Mouse (Mus musculus) forebrain, embryonic 10.5 days (tissue): ENCODE results near the gene Eif1ad. TPM values are rescaled to one million over a fixed set of nuclear protein-coding genes. Genes with fewer than 3 reads are reported as not detected.
"Not testable (repeated sequence)": the region's sequence is repeated elsewhere in the genome, so short reads cannot be mapped to it uniquely, and the experiment has no call there.

Source experiments
- DNase-seq: peaks from one replicate; pipeline ENCODE4 v3.0.0-alpha.2; 2017; ENCODE audit warnings: low spot score; ENCODE audit errors: extremely low spot score
- H3K27ac ChIP-seq: fragments of 300-500 bp; sonication (generic); 2 replicates; pipeline ENCODE4 v1.5.1; 2016; ENCODE audit warnings: mild to moderate bottlenecking
- H3K27me3 ChIP-seq: fragments of 300-500 bp; sonication (generic); 2 replicates; pipeline ENCODE4 v1.6.1; 2016; ENCODE audit warnings: mild to moderate bottlenecking; ENCODE audit not compliant: poor library complexity, severe bottlenecking
- H3K36me3 ChIP-seq: fragments of 300-500 bp; sonication (generic); replicated peaks from 2 replicates; pipeline ENCODE4 v1.6.1; 2016; ENCODE audit warnings: mild to moderate bottlenecking, moderate library complexity
- H3K4me1 ChIP-seq: fragments of 300-500 bp; sonication (generic); 2 replicates; pipeline ENCODE4 v1.6.1; 2016
- H3K4me3 ChIP-seq: fragments of 300-500 bp; sonication (generic); 2 replicates; pipeline ENCODE4 v1.5.1; 2016; ENCODE audit warnings: mild to moderate bottlenecking, moderate library complexity
- H3K9me3 ChIP-seq: fragments of 300-500 bp; sonication (generic); 2 replicates; pipeline ENCODE4 v1.6.1; 2016; ENCODE audit warnings: mild to moderate bottlenecking, moderate library complexity
- WGBS: fragments of 180-500 bp; shearing (Covaris S2); methylation state at CpG from one replicate; pipeline ENCODE4 v1.1.7; 2016; 5-methylcytosine and 5-hydroxymethylcytosine counted together
- polyA plus RNA-seq: library from polyadenylated mRNA; unstranded; fragments of >200 nt; fragmentation: Nextera tagmentation; extraction: Ambion mirVana; gene quantifications from 2 replicates; pipeline ENCODE4 v1.2.1, GENCODE M21; 2016

The Eif1ad gene
- polyA plus RNA-seq, 1 experiment from 2014 or later, result 95.3 TPM

- H3K27ac ChIP-seq, result peak within 1 kb of the TSS; percentile 93
- peaks cover 28% of the 10 kb centered on the region for H3K36me3 ChIP-seq
- H3K4me1 ChIP-seq, result peaks cover 39% of the 10 kb centered on the region
- 3% methylated on average over 43 of the region's 43 CpGs for WGBS
- peak within 1 kb of the TSS; percentile 100 for H3K4me3 ChIP-seq
- peak; percentile 95 for DNase-seq
- no peaks in the 10 kb centered on the region for H3K27me3 ChIP-seq
- no peaks in the 10 kb centered on the region for H3K9me3 ChIP-seq
Observed at GRCm38 (mm10) chr19:5388588-5389242, 22.2 kb downstream of the Eif1ad start, which contains the start of gene Sart1. TSS of gene Sart1 (minus strand) at chr19:5388703.

- Histone ChIP-seq H3K9me3 (no peaks in the 10 kb centered on the region), H3K27me3 (no peaks in the 10 kb centered on the region), H3K36me3 (peaks cover 19% of the 10 kb centered on the region), H3K4me1 (peaks cover 40% of the 10 kb centered on the region), H3K27ac (peak overlapping the region; percentile 93), H3K4me3 (peak overlapping the region; percentile 100)
- 59% methylated on average over 12 of the region's 12 CpGs for WGBS
- no peak for DNase-seq
Observed at GRCm38 (mm10) chr19:5389647-5390046, 23.1 kb downstream of the Eif1ad start.

DNA sequence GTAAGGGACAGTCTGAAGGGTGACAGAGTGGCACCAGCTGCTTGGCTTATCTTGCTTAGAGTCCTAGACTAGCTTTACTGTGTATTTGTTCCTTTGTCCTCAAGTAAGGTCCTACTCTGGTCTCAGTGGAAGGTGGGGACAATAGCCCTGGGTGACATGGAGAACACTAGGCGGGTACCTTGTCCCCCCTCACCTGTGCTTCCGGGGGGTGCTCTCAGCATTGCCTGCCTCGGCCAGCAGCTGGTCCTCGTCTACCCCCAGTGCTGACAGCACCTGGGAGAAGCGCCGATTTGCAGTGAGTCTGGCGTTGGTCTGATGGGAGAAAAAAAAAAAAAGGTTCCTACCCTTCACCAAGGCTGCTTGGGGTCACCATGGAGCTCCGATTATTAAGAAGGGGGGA, 23.9 kb downstream of the Eif1ad start:
- H3K27me3 ChIP-seq, result no peaks in the 10 kb centered on the region
- 91% methylated on average over 8 of the region's 8 CpGs for WGBS
- H3K4me1 ChIP-seq, result peaks cover 45% of the 10 kb centered on the region
- H3K27ac ChIP-seq, result peak overlapping the region; percentile 93; the same call in 1 of the 2 replicates
- peak overlapping the region; percentile 100 for H3K4me3 ChIP-seq
- H3K36me3 ChIP-seq, result peaks cover 11% of the 10 kb centered on the region
- DNase-seq, result no peak
- no peaks in the 10 kb centered on the region for H3K9me3 ChIP-seq

GRCm38 (mm10) chr19:5392892-5393291, 26.4 kb downstream of the Eif1ad start:
- H3K36me3 ChIP-seq, result no peaks in the 10 kb centered on the region
- 84% methylated on average over 4 of the region's 4 CpGs for whole genome bisulfite sequencing
- DNase-seq, result no peak
- H3K4me3 ChIP-seq, result no peak overlapping the region
- no peak overlapping the region for H3K27ac ChIP-seq
- peaks cover 32% of the 10 kb centered on the region for H3K4me1 ChIP-seq
- H3K9me3 ChIP-seq, result no peaks in the 10 kb centered on the region
- H3K27me3 ChIP-seq, result no peaks in the 10 kb centered on the region

DNA sequence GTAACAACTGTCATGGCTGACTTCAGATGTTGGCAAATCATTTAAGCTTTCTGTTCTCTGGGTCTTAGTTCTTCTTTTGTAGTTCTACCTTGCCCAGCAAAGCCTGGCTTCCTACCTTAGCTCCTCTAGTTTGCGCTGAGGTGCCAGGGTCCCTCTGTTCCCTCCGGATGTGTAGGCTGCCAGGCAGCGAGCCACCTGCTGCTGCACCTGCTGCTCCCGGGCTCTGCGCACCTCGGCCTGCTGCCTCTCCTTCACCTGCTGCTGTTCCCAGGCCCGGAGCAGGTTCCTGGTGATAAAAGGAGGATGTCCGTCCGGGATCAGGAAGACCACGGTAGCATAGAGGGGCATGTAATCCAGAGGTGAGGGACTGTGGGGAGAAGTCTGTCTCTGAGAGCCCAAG, 27.6 kb downstream of the Eif1ad start:
- no peaks in the 10 kb centered on the region for H3K27me3 ChIP-seq
- 61% methylated on average over 10 of the region's 10 CpGs for WGBS
- DNase-seq, result no peak
- no peaks in the 10 kb centered on the region for H3K9me3 ChIP-seq
- H3K4me1 ChIP-seq, result peaks cover 28% of the 10 kb centered on the region
- H3K27ac ChIP-seq, result no peak overlapping the region
- H3K36me3 ChIP-seq, result no peaks in the 10 kb centered on the region
- no peak overlapping the region for H3K4me3 ChIP-seq

GRCm38 (mm10) chr19:5395371-5395770, 28.8 kb downstream of the Eif1ad start:
- Histone ChIP-seq H3K27me3 (no peaks in the 10 kb centered on the region), H3K27ac (no peak overlapping the region), H3K9me3 (no peaks in the 10 kb centered on the region), H3K4me1 (peaks cover 16% of the 10 kb centered on the region), H3K36me3 (no peaks in the 10 kb centered on the region), H3K4me3 (no peak overlapping the region)
- WGBS, result 66% methylated on average over 4 of the region's 4 CpGs
- no peak for DNase-seq

GRCm38 (mm10) chr19:5401073-5401472, 34.5 kb downstream of the Eif1ad start:
- H3K4me3 ChIP-seq, H3K4me1 ChIP-seq, H3K36me3 ChIP-seq, H3K27ac ChIP-seq, H3K27me3 ChIP-seq, H3K9me3 ChIP-seq, DNase-seq: not testable (repeated sequence)
- 77% methylated on average over 4 of the region's 4 CpGs for WGBS

DNA sequence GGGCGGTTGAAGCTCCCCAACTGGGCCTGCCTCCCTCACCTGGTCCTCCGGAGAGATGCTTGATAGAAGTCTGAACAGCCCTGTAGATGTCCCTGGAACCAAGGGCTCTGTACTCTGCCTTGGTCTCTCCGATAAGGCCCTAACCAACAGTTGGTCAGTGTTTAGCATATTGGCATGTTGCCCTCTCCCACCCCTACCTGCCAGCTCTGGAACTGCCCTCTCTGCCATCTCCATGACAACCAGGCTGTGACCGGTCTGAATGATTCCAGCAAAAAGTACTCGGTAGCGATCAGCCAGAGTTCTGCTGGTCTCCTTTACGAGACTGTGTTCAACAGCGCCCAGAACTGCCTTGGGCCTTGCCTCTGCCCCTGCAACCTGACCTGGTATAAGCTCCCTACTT, 35.8 kb downstream of the Eif1ad start, which contains the start of gene Tsga10ip:
Tsga10ip (minus strand) TSS at position 234 of the 400 bp plus-strand sequence.
- no peak within 1 kb of the TSS for H3K27ac ChIP-seq
- 81% methylated on average over 8 of the region's 8 CpGs for WGBS
- no peaks in the 10 kb centered on the region for H3K36me3 ChIP-seq
- DNase-seq, result no peak
- H3K4me1 ChIP-seq, result peaks cover 9% of the 10 kb centered on the region
- no peaks in the 10 kb centered on the region for H3K9me3 ChIP-seq
- H3K27me3 ChIP-seq, result no peaks in the 10 kb centered on the region
- H3K4me3 ChIP-seq, result no peak within 1 kb of the TSS

DNA sequence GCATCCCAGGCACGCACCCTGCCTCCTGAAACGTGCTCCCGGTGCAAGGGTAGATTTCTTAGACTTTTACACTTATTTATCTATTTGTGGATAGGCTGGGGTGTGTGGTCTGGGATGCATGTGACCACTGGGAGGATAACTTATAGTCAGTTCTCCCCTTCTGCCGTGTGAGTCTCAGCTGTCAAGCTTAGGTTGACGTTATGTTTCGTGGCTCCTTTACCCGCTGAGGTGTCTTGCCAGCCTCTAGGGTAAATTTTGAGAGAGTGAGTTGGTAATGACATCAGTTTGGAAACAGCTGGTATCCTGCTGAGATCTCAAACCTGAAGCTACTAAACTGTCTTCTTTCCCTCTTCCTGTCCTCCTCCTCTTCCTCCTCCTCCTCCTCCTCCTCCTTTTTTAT, 39.4 kb downstream of the Eif1ad start:
- Histone ChIP-seq H3K27me3 (no peaks in the 10 kb centered on the region), H3K36me3 (no peaks in the 10 kb centered on the region), H3K9me3 (no peaks in the 10 kb centered on the region), H3K27ac (peak overlapping the region; percentile 84), H3K4me3 (peak overlapping the region; percentile 60), H3K4me1 (peaks cover 18% of the 10 kb centered on the region)
- WGBS, result 39% methylated on average over 7 of the region's 7 CpGs
- no peak for DNase-seq

DNA sequence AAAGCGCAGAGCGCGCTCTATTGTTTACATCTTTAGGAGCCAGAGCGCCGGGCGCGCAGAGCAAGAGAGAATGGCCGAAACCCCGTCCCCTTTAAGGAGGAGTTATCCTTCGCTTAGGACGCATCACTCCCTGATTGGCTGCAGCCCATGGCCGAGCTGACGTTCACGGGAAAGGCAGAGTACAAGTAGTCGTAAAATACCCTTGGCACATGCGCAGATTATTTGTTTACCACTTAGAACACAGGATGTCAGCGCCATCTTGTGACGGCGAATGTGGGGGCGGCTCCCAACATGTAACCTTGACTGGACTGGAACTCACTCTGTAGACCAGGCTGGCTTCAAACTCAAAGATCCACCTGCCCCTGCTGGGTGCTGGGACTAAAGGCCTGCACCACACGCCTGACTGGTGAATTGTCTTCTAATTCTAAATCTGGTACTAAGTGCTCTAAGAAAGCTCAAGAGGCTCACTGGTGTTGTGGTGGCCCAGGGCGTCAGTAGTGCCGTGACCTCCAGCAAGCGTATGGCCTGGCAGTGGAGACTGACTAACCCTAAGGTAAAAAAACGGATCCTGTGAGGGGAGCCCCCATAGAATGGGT, 40.1 kb downstream of the Eif1ad start:
- not testable (repeated sequence) for H3K9me3 ChIP-seq, H3K36me3 ChIP-seq, H3K27me3 ChIP-seq
- Histone ChIP-seq H3K4me3 (peak overlapping the region; percentile 60), H3K4me1 (peaks cover 18% of the 10 kb centered on the region), H3K27ac (peak overlapping the region; percentile 89)
- 13% methylated on average over 24 of the region's 25 CpGs for WGBS
- DNase-seq, result peak; percentile 54

DNA sequence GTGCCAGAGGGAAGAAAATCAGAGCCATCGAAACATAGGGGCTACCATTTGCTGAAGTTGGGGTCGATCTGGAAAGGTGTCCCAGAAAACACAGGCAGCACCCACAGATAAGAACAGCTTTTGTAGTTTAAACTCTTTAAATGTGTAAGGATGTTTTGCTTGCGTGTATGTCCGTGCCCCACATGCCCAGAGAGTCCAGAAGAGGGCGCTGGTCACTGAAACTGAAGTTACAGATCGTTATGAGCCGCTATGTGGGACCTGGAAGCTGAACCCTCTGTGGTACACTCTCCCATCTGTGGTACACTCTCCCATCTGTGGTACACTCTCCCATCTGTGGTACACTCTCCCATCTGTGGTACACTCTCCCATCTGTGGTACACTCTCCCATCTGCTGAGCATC, 40.6 kb downstream of the Eif1ad start:
- peak; percentile 53 for DNase-seq
- no peaks in the 10 kb centered on the region for H3K27me3 ChIP-seq
- no peaks in the 10 kb centered on the region for H3K36me3 ChIP-seq
- peaks cover 21% of the 10 kb centered on the region for H3K4me1 ChIP-seq
- 16% methylated on average over 7 of the region's 7 CpGs for WGBS
- no peaks in the 10 kb centered on the region for H3K9me3 ChIP-seq
- peak overlapping the region; percentile 60 for H3K4me3 ChIP-seq
- peak overlapping the region; percentile 89 for H3K27ac ChIP-seq

DNA sequence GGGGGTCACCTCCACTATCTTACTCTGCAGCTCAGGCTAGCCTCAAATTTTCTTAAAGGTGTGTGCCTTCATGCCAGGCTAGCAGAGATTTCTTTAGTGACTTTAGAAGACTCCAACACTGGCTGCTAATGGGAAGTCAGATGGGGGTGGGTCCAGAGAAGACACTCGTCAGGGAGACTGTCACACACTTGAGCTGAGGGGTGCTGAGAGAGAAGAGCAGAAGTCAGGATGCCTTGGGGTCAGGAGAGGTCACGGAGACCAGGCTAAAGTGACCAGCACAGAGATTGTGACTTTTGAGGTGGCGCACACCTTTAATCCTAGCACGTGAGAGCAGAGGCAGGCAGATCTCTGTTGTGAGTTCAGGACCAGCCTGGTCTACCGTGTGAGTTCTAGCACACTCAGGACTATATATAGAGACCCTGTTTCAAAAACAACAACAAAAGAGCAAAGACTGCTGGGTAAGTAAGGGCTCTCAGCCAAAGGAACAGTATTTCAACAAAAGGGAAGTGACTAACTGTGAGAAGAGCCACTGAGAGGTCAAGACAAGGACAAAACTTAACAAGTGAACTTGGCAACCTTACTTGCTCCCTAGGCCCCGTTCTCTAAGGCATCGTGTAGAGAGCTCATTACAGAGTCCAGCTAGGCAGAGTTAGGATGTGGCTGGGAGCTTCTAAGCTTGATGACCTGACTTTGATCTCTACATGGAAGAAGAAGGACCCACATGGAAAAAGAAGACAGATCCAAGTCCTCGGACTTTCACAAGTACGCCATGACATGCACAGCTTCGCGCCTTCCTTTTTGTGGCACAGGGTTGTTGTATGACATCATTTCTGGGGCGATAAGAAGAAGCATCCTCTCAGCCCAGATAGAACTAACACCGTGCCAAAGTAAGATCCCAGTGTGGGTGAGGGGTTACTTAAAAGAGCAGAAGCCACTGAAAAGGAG, 41.8 kb downstream of the Eif1ad start:
- Histone ChIP-seq H3K27ac (no peak overlapping the region), H3K27me3 (no peaks in the 10 kb centered on the region), H3K4me3 (peak overlapping the region; percentile 60; the same call in 1 of the 2 replicates), H3K9me3 (no peaks in the 10 kb centered on the region), H3K4me1 (peaks cover 21% of the 10 kb centered on the region), H3K36me3 (no peaks in the 10 kb centered on the region)
- DNase-seq, result no peak
- WGBS, result 93% methylated on average over 13 of the region's 13 CpGs
